Mouse (Mus musculus) MEL (cell line): Measurements from ENCODE around the gene Bahcc1. TPM values are rescaled to one million over a fixed set of nuclear protein-coding genes. Genes with fewer than 3 reads are reported as not detected.

Experiments used
- DNase-seq: peaks from one replicate; pipeline ENCODE4 v3.0.0; 2011; ENCODE audit warnings: low read depth, low spot score
- H3K27ac ChIP-seq: 2 replicates; pipeline ENCODE4 v1.5.1; 2012; ENCODE audit warnings: low read depth, mild to moderate bottlenecking, control low read depth, low read length, moderate library complexity; ENCODE audit not compliant: control insufficient read depth
- H3K27me3 ChIP-seq, 2 experiments: fragments of 150-350 bp in 1 of 2; sonication (generic) in 1 of 2; 2 replicates each; pipeline ENCODE4 v1.6.1; 2012; ENCODE audit warnings: low read length in 2 of 2, mild to moderate bottlenecking in 2 of 2, improper control_type of control experiment in 1 of 2, moderate library complexity in 1 of 2; ENCODE audit not compliant: insufficient read depth in 2 of 2, control insufficient read depth in 1 of 2
- H3K36me3 ChIP-seq, 2 experiments: 2 replicates each; pipeline ENCODE4 v1.6.1; 2012 to 2014; ENCODE audit warnings: low read length in 2 of 2, improper control_type of control experiment in 1 of 2, inconsistent platforms in 1 of 2, mild to moderate bottlenecking in 1 of 2; ENCODE audit not compliant: insufficient read depth in 2 of 2, control insufficient read depth in 1 of 2
- H3K4me1 ChIP-seq, 2 experiments: fragments of 150-350 bp in 1 of 2; sonication (generic) in 1 of 2; 2 replicates each; pipeline ENCODE4 v1.6.1; 2012; ENCODE audit warnings: low read length in 2 of 2, improper control_type of control experiment in 1 of 2, mild to moderate bottlenecking in 1 of 2; ENCODE audit not compliant: insufficient read depth in 2 of 2, control insufficient read depth in 1 of 2
- H3K4me3 ChIP-seq, 2 experiments: fragments of 150-350 bp in 1 of 2; sonication (generic) in 1 of 2; 2 replicates each; pipeline ENCODE4 v1.5.1; 2012; ENCODE audit warnings: low read depth in 2 of 2, low read length in 2 of 2, mild to moderate bottlenecking in 2 of 2, moderate library complexity in 2 of 2, control low read depth in 1 of 2, improper control_type of control experiment in 1 of 2; ENCODE audit not compliant: control insufficient read depth in 1 of 2, insufficient read depth in 1 of 2
- H3K79me2 ChIP-seq: 2 replicates; pipeline ENCODE4 v1.6.1; 2012; ENCODE audit warnings: mild to moderate bottlenecking, low read length, moderate library complexity; ENCODE audit not compliant: control insufficient read depth, poor library complexity, insufficient read depth
- H3K9ac ChIP-seq: 2 replicates; pipeline ENCODE4 v1.6.1; 2012; ENCODE audit warnings: low read depth, mild to moderate bottlenecking, control low read depth, low read length, moderate library complexity; ENCODE audit not compliant: control insufficient read depth, poor library complexity, severe bottlenecking
- H3K9me3 ChIP-seq: fragments of 150-350 bp; sonication (generic); replicated peaks from 2 replicates; pipeline ENCODE4 v1.6.1; 2012; ENCODE audit warnings: mild to moderate bottlenecking, low read length, improper control_type of control experiment, moderate library complexity; ENCODE audit not compliant: insufficient read depth
- CTCF ChIP-seq, 3 experiments: IDR thresholded peaks in 2 of 3; conservative IDR thresholded peaks in 1 of 3; 2 replicates each; pipeline ENCODE4 v1.5.1; 2011 to 2012; ENCODE audit warnings: low read length in 3 of 3, low read depth in 2 of 3, mild to moderate bottlenecking in 2 of 3, improper control_type of control experiment in 1 of 3, inconsistent platforms in 1 of 3, mixed read lengths in 1 of 3, moderate library complexity in 1 of 3; ENCODE audit not compliant: control insufficient read depth in 1 of 3, insufficient read depth in 1 of 3, poor library complexity in 1 of 3, severe bottlenecking in 1 of 3
- E2F4 ChIP-seq: IDR thresholded peaks from 2 replicates; pipeline ENCODE4 v1.6.1; 2011; ENCODE audit warnings: low read depth, low read length, improper control_type of control experiment, borderline replicate concordance
- ETS1 ChIP-seq: IDR thresholded peaks from 2 replicates; pipeline ENCODE4 v1.6.1; 2012; ENCODE audit warnings: low read depth, mild to moderate bottlenecking, inconsistent platforms, low read length, improper control_type of control experiment, moderate library complexity
- KAT2A ChIP-seq: conservative IDR thresholded peaks from 2 replicates; pipeline ENCODE4 v1.6.1; 2012; ENCODE audit warnings: low read depth, low read length, improper control_type of control experiment, inconsistent platforms
- MAX ChIP-seq: IDR thresholded peaks from 2 replicates; pipeline ENCODE4 v1.6.1; 2011; ENCODE audit warnings: low read length, improper control_type of control experiment
- MAZ ChIP-seq: IDR thresholded peaks from 2 replicates; pipeline ENCODE4 v1.6.1; 2012; ENCODE audit warnings: low read depth, mild to moderate bottlenecking, inconsistent platforms, low read length, improper control_type of control experiment
- MEF2A ChIP-seq: IDR thresholded peaks from 2 replicates; pipeline ENCODE4 v1.6.1; 2014; ENCODE audit warnings: low read depth, mild to moderate bottlenecking, inconsistent platforms, low read length, improper control_type of control experiment; ENCODE audit not compliant: poor library complexity, insufficient replicate concordance, severe bottlenecking; ENCODE audit errors: extremely low read depth
- MXI1 ChIP-seq: IDR thresholded peaks from 2 replicates; pipeline ENCODE4 v1.6.1; 2011; ENCODE audit warnings: mild to moderate bottlenecking, low read depth, low read length, improper control_type of control experiment
- MYB ChIP-seq: IDR thresholded peaks from 2 replicates; pipeline ENCODE4 v1.6.1; 2011; ENCODE audit warnings: mild to moderate bottlenecking, low read depth, low read length, improper control_type of control experiment
- MYC ChIP-seq: IDR thresholded peaks from 2 replicates; pipeline ENCODE4 v1.6.1; 2011; ENCODE audit warnings: low read depth, mild to moderate bottlenecking, low read length, improper control_type of control experiment, moderate library complexity
- POLR2A ChIP-seq, 2 experiments: IDR thresholded peaks; 2 replicates each; pipeline ENCODE4 v1.6.1; 2011 to 2012; ENCODE audit warnings: low read length in 2 of 2, mild to moderate bottlenecking in 2 of 2, control low read depth in 1 of 2, improper control_type of control experiment in 1 of 2, low read depth in 1 of 2, moderate library complexity in 1 of 2; ENCODE audit not compliant: control insufficient read depth in 1 of 2, insufficient read depth in 1 of 2, poor library complexity in 1 of 2
- POLR2AphosphoS2 ChIP-seq: IDR thresholded peaks from 2 replicates; pipeline ENCODE4 v1.6.1; 2011; ENCODE audit warnings: low read length, improper control_type of control experiment
- POLR2AphosphoS5 ChIP-seq: IDR thresholded peaks from 2 replicates; pipeline ENCODE4 v1.6.1; 2012; ENCODE audit warnings: low read depth, borderline replicate concordance, mild to moderate bottlenecking, inconsistent platforms, low read length, moderate library complexity, mixed read lengths
- RAD21 ChIP-seq: IDR thresholded peaks from 2 replicates; pipeline ENCODE4 v1.6.1; 2011; ENCODE audit warnings: mild to moderate bottlenecking, low read depth, low read length, improper control_type of control experiment
- SIN3A ChIP-seq: IDR thresholded peaks from 2 replicates; pipeline ENCODE4 v1.6.1; 2012; ENCODE audit warnings: low read length, improper control_type of control experiment, inconsistent platforms
- SMC3 ChIP-seq: IDR thresholded peaks from 2 replicates; pipeline ENCODE4 v1.6.1; 2011; ENCODE audit warnings: low read depth, low read length, improper control_type of control experiment
- TCF12 ChIP-seq: IDR thresholded peaks from 2 replicates; pipeline ENCODE4 v1.6.1; 2014; ENCODE audit warnings: low read depth, mild to moderate bottlenecking, inconsistent platforms, low read length, improper control_type of control experiment, moderate library complexity
- ZMIZ1 ChIP-seq: IDR thresholded peaks from 2 replicates; pipeline ENCODE4 v1.6.1; 2012; ENCODE audit warnings: low read depth, mild to moderate bottlenecking, inconsistent platforms, low read length, improper control_type of control experiment, moderate library complexity
- ZNF384 ChIP-seq: IDR thresholded peaks from 2 replicates; pipeline ENCODE4 v1.6.1; 2012; ENCODE audit warnings: low read depth, mild to moderate bottlenecking, inconsistent platforms, low read length, improper control_type of control experiment
- polyA plus RNA-seq, 2 experiments: library from polyadenylated mRNA; stranded (reverse) in 1 of 2; unstranded in 1 of 2; fragments of >175 nt in 1 of 2; fragments of >200 nt in 1 of 2; gene quantifications; 2 replicates each; pipeline versions ENCODE4 v1.2.1 to v1.2.4; 2012; ENCODE audit warnings: low replicate concordance in 2 of 2, low read depth in 1 of 2; ENCODE audit not compliant: insufficient read length in 2 of 2, insufficient read depth in 1 of 2, missing spikeins in 1 of 2
- total RNA-seq: library from RNA; depleted of rRNA; stranded (reverse); fragments of 300-350 nt; gene quantifications from 2 replicates; pipeline ENCODE4 v1.2.3, GENCODE M21; 2012

Gene Bahcc1
- total and polyA plus RNA-seq, 3 experiments = 0.04 to 0.26 TPM; not detected in 1

DNA sequence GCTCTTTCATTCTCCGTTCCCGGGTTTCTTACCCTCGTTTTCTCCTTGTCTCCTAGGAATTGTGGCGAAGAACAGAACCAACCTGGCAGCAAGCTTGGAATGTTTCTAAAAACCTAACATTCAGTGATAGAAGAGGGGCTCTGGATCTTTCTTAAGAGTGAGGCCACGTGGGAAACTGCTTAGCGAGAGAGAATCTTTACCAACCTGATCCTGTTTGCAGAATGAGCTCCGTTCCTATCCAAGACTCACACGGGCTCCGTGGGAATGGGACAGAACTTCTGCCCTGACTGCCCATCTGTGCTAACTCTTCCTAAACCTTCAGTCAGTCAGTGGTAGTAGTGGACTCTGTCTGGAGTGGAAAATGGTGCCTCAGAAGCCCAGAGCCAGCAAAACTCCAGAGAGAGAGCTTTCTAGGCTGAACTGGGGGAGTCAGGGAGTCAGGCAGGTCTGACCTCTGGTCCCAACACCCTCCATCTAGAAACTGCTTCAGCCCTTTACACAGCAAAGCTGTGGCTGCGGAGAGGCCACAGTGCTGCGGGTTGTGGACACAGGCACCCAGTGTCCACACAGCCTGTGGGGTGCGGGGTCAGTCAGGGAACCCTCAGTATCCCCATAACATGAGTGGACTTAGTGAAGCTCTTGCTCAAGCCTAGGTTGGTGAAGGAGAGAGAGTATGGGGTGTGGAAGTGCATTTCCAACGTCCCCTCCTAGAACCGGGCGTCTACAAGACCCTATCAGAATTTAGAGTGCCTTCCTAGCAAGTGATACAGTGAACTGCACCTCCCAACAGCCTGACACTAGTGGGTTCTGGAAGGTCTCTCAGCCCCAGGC lies 73.0 kb downstream of the Bahcc1 start:
- peak overlapping the region; percentile 15; the same call in 1 of the 2 replicates for H3K27ac ChIP-seq

DNA sequence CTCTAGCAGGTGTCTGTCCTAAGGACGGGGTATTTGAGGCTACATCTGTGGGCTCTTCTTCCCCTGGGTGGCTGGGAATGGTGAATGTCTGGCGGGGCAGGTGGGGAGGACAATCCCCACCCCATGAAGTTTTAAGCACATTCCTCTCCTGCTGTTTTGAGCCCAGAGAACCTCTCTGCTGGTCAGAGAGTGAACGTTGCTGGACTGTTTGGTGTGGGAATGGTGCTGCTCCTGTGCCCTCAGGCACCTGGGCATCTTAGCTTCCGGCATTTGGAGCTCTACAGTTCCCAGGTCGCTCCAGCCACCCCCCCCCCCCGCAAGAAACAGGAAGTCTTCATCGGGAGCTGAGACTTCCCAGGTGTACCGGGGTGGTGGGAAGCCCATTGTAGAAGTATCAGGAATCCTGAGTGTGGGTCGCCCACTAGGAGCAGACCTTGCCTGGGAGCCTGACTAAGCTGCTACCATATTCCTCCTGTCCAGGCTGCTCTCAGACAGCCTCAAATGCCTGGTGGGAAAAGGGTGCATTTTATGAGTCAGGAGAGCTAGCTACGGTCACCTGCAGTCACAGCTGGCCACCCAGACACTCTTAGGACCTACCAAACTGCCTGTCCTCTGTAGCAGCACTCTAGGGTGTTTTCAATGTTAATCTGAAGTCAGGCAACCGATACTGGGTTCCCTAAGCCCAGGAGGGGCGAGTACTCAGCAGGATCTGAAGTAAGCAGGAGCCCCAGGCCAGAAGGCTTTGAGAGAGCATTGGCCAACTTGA lies 73.8 kb downstream of the Bahcc1 start:
- H3K27me3 ChIP-seq = no peaks in the 10 kb centered on the region
- no peaks in the 10 kb centered on the region for H3K9me3 ChIP-seq
- H3K79me2 ChIP-seq = no peaks in the 10 kb centered on the region; the same call in 1 of the 2 replicates
- H3K36me3 ChIP-seq = peaks cover 0 to 16% of the 10 kb centered on the region in 2 experiments; a peak in 2 of 4 replicates
- no peak overlapping the region for H3K9ac ChIP-seq
- H3K4me1 ChIP-seq = peaks cover 3 to 34% of the 10 kb centered on the region in 2 experiments; a peak in 3 of 4 replicates
- no peak for DNase-seq
- TF ChIP-seq ZNF384 (no peak), KAT2A (no peak), E2F4 (no peak), MXI1 (no peak), RAD21 (no peak), CTCF (IDR thresholded peaks at IDR 0.05 in 2 of 3, conservative IDR thresholded peaks at IDR 0.05 in 1 of 3; ENCODE audit: control insufficient read depth in 1 of 3, insufficient read depth in 1 of 3, low read depth in 2 of 3, low read length in 3 of 3, poor library complexity in 1 of 3, severe bottlenecking in 1 of 3) (no peak), MYB (no peak), SMC3 (no peak), SIN3A (no peak), ZMIZ1 (no peak), TCF12 (no peak), MAZ (no peak), ETS1 (no peak), POLR2AphosphoS2 (no peak)
- H3K4me3 ChIP-seq = no peak overlapping the region
- H3K27ac ChIP-seq = no peak overlapping the region

More for the DNA sequence above, 73.0 kb downstream of the Bahcc1 start:
- Histone ChIP-seq H3K4me3 (peak overlapping the region; percentile 57 to 60), H3K36me3 (peaks cover 0 to 15% of the 10 kb centered on the region in 2 experiments; a peak in 2 of 4 replicates), H3K79me2 (no peaks in the 10 kb centered on the region; the same call in 1 of the 2 replicates), H3K9me3 (no peaks in the 10 kb centered on the region), H3K9ac (peak overlapping the region; percentile 83), H3K4me1 (peaks cover 3 to 34% of the 10 kb centered on the region in 2 experiments; a peak in 3 of 4 replicates), H3K27me3 (no peaks in the 10 kb centered on the region)
- peak; percentile 59 for DNase-seq
- TF ChIP-seq POLR2A (IDR thresholded peaks at IDR 0.05; ENCODE audit: control insufficient read depth in 1 of 2, insufficient read depth in 1 of 2, low read depth in 1 of 2, low read length in 2 of 2, poor library complexity in 1 of 2) (no peak), MEF2A (no peak), SMC3 (no peak), ZMIZ1 (no peak), MAX (0 out of 2 replicates have a peak, but pooled peaks have one; percentile 12), MYC (peak; percentile 33; the same call in 1 of the 2 replicates), POLR2AphosphoS5 (no peak), RAD21 (no peak)
